Mouse (Mus musculus) CD4-positive helper T cell, adult 2 months (primary cell): ENCODE results near the gene Smpx.

Experiments used
- DNase-seq: peaks from one replicate; pipeline ENCODE4 v3.0.0-alpha.2; 2012; ENCODE audit warnings: low read depth, missing footprints, low spot score

The Smpx gene

GRCm38 (mm10) chrX:157698862-157699261 is at the start of gene Smpx:
Gene Smpx, plus strand, starts transcription at chrX:157698910.
- DNase-seq = no peak

GRCm38 (mm10) chrX:157655047-157655446 is 43.7 kb upstream of the Smpx start:
- no peak for DNase-seq

- DNase-seq = no peak
Observed at GRCm38 (mm10) chrX:157657356-157657755, 41.4 kb upstream of the Smpx start.

DNA sequence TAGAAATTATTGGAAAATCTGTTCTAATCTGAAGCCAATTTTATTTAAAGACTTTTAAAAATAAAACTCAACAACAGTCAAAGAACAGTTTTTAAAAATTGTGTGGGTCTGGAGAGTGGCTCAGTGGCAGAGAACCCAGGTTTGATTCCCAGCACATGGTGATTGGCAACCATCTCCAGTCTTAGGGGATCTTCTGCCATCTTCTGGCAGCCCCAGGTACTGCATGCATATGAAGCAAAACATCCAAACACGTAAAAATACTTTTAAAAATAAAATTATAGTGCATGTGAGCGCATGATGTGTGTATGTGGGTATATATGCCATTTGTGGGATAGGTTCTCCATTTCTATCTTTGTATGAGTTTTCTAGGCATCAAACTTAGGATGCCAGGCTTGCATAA is 26.9 kb upstream of the Smpx start:
- no peak for DNase-seq

DNA sequence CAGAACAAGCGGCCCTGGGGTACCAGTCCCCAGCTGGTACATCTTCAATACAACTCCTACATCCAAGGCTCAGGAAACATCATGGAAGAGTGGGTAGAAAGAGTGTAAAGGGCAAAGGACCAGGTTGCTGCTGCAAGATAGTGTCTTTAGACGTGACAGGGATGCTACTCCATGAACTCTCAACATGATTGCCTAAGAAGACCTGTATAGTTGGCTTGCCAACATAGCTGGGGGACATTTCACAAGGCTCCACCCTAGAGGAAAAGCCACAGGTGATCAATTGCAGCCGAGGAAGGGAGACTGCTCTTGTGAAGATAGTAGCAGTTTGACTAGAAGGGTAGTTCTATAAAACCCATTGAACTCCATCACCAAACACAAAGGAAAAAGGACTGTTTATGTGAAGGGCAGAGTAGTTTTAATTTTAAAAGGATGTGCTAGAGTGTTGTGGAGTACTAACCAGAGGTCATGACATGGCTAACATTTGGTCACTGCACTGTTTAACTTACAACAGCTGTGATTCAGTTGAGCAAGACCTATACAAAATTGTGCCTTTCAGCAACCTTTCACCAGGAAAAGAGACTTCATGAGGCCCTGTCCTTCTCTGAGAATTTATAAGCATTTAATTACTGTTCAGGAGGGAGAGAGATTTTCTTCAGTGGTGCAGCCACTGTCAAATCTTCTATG is 23.9 kb upstream of the Smpx start:
- DNase-seq = no peak

GRCm38 (mm10) chrX:157691186-157691585 is 7.5 kb upstream of the Smpx start:
- no peak for DNase-seq

DNA sequence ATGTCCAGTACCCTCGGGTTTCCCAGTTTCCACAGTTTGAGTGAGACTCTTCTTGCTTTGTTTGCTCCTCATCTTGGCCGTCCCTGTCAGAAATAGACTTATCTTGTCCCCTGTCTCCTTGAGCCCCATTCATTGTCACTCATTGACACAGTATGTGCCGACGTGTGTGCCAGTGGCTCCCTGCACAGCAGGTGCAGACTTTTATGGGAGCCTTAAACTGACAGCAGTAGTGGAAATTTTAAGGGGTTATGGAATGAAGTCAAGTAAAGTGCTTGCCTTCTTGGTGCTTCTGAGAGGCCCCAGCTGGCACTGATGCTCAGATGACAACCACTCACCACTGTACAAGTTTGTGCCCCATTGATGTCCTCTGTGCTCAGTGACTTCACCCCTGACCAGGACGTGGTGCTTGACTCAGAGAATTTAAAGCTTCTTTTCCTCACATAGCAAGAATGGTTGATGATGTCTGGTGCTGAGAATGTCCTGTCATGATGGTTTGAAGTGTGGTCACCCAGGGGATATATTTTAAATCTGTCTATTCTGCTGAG is 1.0 kb upstream of the Smpx start:
- DNase-seq = no peak

GRCm38 (mm10) chrX:157707236-157707635 is 8.5 kb downstream of the Smpx start:
- no peak for DNase-seq

- no peak for DNase-seq
Observed at GRCm38 (mm10) chrX:157708616-157709280, 10.0 kb downstream of the Smpx start.

GRCm38 (mm10) chrX:157719907-157720306 is 21.2 kb downstream of the Smpx start:
- DNase-seq = no peak

DNA sequence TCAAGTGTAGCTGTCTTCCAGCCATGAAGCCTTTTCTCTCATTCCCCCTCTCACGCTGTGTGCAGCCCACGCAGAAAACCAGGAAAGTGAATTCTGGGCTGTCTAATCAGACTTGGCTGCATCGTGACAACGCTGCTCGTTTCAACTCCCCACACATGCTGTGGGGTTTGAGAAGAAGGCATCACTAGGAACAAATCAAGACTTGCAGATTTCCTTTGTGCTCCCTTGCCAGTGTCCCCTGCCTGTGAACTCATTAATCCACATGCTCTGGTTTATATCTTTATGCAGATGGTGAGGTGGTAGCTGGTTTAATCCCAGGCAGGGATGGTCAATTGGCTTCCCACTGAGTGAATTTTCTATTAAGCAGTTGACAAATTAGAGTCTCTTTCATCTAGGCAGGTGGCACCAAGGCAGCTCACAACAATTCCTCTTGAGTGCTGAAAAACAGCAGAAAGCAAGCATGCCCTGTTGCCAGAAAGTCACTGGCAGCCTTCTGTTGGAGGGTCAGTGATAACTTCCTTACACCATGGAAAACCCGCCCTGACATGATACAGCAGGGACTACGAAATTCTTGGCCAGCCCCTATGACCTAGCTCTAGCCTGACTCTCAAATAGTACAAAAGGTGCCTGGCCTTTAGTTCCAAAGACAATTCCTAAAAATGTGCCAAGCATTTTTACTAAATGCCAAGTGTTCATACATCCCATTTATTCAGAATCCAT is 32.1 kb downstream of the Smpx start:
- DNase-seq = no peak

GRCm38 (mm10) chrX:157731658-157732314 is 33.1 kb downstream of the Smpx start:
- DNase-seq = peak; percentile 4

DNA sequence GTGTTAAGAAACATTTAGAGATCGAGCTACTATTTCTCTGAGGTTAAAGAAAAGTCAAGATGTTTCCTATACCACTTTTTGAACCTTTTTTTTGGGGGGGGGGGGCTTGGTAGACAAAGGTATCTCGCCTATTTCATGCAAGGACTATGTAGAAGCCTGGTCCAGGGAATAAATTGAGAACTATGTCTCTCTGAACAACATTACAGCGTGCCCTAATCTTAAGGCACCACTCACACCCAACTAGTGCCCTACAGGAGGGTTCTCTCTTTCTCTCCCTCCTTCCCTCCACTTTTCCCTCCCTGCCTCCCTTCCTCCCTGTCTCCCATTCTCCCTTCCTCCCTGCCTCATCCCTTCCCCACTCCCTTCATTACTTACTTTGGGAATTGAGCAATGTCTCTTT is 33.6 kb downstream of the Smpx start:
- DNase-seq = no peak

GRCm38 (mm10) chrX:157733836-157734235 is 35.1 kb downstream of the Smpx start:
- DNase-seq = no peak

- DNase-seq = no peak
Observed at GRCm38 (mm10) chrX:157734341-157734740, 35.6 kb downstream of the Smpx start.

DNA sequence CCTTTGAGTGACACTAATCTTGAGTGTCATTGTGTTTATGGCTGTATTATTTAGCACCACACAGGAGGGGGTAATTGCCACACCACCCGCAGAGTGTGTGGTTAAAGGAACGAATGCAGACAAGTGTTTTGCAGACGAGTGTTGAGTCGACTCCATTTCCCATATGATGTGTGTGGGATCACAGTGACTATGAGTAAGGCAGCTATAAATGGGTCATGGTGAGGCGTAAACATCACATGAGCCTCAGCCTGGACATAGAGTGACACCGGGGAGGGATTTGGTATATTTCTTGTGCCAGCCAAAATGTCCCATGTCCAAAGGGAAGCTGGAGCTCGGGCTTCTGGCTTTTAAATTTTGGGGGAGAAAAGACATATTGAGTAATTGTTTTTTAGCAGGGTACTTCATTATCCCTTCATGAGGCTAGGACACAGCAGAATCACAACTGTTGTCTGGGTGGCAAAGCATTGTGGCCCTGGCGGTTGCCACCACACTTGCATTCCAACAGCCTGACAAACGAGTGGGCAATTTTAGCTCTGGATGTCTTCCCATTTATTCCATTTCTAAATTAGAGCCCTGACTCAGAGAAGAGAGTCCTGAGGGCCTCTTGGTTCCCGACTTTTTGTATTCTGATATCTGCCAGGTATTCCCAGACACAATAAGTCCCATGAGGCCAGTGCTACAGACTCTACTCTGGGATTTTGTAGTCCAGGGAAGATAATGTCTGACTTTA is 49.3 kb downstream of the Smpx start:
- DNase-seq = no peak

DNA sequence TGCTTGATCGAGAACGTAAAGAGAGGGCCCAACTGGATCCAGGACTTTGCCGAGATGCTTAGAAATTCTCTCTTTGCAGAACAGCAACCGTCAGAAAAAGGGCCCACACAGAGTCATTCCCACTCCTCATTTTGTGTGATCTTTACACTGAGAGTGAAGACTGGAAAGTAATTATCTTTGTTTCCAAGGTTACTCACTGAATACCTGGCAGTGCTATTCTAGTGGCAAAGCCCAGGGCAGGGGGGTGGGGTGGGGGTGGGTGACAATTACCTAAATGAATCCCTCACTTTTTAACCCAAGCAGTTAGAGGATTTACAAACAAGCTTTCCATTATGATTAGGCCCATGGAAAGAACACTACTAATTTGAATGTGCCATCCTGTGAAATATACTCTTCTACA is 55.8 kb downstream of the Smpx start:
- DNase-seq = no peak

DNA sequence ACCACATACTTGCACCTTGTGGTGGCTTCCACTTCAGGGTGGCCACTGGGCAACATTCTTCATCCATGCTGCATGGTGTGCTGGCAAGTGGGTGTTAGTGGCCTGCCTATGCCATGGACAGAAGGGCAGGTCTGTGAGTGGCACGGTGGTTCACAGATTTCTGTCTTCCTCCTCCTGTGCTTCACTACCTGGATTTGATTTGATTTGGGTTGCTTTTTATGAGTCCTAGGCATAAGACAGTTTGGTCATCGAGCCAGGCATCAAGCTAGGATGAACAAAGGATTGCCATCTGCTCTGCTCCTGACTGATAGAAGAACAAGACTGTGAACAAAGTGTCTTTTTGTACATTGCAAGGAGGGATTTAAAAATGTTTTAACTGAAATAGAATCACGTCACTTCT is 63.8 kb downstream of the Smpx start:
- DNase-seq = no peak

DNA sequence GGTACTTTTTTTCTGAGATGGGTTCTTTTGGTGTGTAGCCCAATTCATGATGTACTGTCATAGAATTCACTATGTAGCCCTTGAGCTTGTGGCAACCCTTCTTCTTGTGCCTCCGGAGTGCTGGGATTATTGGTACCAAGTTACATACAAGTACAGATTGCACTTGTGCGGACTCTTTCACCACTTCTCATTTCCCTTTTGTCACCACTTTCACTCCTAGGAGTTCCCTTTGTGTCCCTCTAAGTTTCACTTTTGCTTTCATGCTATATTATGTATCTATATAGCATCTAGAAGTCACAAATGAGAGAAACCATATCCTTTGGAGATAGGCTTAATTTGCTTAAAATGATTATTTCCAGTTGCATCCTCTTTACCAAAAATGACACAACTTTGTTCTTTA is 103.0 kb downstream of the Smpx start:
- no peak for DNase-seq
